Mouse (Mus musculus): ENCODE results near the gene Cnot4. TPM values are rescaled to one million over a fixed set of nuclear protein-coding genes. Genes with fewer than 3 reads are reported as not detected.

The Cnot4 gene
- polyA plus RNA-seq, 1 experiment from 2014 or later = 15.1 TPM

DNA sequence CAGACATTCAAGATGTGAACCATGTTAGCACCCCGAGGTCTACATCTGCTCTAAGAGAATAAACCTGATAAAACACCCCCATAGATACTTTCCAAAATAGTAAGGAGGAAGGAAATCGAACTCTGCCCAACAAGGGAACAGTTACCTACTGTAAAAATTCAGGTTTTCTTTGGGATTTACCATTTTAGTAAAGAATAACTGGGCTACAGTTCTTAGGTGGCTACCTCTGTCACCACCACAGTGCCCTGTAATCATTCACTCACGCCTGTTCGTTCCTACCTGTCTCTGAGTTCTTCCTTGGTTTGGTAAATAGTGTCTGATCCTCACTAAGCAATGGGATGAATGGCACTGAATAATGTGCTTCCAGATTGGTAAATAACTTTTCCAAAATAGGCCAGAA is 102.7 kb downstream of the Cnot4 start:
- H3K9me3 ChIP-seq (replicated peaks) = no peaks in the 10 kb centered on the region
- H3K27me3 ChIP-seq (replicated peaks) = no peaks in the 10 kb centered on the region
- no peak overlapping the region for H3K4me3 ChIP-seq
- no peak for ATAC-seq
- WGBS (ENCODE audit: insufficient replicate concordance) = 88% methylated on average over 4 of the region's 4 CpGs
- no peak overlapping the region for H3K4me2 ChIP-seq
- peaks cover 13% of the 10 kb centered on the region for H3K4me1 ChIP-seq
- peaks cover 4% of the 10 kb centered on the region; the same call in 1 of the 2 replicates for H3K36me3 ChIP-seq
- H3K27ac ChIP-seq = no peak overlapping the region
- no peak overlapping the region for H3K9ac ChIP-seq

DNA sequence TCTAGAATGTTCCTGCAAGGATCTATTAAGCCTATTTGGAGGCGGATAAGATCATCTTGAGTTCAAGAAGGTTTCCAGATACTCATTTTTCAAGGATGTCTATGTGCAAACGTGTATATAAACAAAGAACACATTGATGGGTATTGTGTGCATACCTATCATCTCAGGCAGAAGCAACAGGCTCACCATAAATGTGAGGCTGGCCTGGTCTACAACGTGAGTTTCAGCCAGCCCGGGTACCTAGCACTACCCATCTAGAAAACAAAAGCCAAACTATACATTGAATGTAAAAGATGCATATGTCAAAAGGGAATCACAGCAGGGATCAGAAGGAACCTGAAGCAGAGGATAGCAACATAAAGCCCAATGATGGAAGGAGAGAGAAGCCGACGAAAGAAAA is 103.3 kb downstream of the Cnot4 start:
- H3K27ac ChIP-seq = no peak overlapping the region
- H3K4me1 ChIP-seq = peaks cover 13% of the 10 kb centered on the region
- 82% methylated on average over 6 of the region's 6 CpGs for WGBS (ENCODE audit: insufficient replicate concordance)
- H3K27me3 ChIP-seq (replicated peaks) = no peaks in the 10 kb centered on the region
- no peak overlapping the region for H3K9ac ChIP-seq
- H3K4me2 ChIP-seq = no peak overlapping the region
- ATAC-seq = no peak
- no peak overlapping the region for H3K4me3 ChIP-seq
- no peaks in the 10 kb centered on the region for H3K9me3 ChIP-seq (replicated peaks)
- H3K36me3 ChIP-seq = 0 out of 2 replicates have a peak, but pooled peaks cover 2% of the 10 kb centered on the region

DNA sequence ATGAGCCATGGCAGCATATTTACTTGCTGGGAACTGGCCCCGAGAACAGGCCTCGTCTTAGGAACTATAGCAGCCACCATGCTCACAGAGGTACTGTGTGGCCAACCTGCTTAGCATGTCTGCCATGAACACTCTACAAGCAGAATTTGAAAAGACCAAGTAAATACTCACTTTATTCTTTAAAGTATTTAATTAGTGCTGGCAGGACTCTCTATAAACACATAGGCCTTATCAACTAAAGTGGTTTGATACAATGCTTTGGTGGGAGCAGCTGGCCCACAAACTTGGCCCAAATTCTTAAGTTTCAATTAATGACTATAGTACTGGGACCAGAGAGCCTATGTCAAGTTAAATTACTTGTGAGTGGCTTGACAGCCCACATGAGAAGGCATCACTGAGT is 105.5 kb downstream of the Cnot4 start:
- Histone ChIP-seq H3K27me3 (replicated peaks) (no peaks in the 10 kb centered on the region), H3K9me3 (replicated peaks) (no peaks in the 10 kb centered on the region), H3K4me3 (no peak overlapping the region), H3K36me3 (peaks cover 12% of the 10 kb centered on the region), H3K4me2 (no peak overlapping the region), H3K9ac (no peak overlapping the region), H3K27ac (no peak overlapping the region), H3K4me1 (peaks cover 12% of the 10 kb centered on the region)
- no peak for ATAC-seq
- WGBS (ENCODE audit: insufficient replicate concordance) = 85% methylated on average over 2 of the region's 2 CpGs

DNA sequence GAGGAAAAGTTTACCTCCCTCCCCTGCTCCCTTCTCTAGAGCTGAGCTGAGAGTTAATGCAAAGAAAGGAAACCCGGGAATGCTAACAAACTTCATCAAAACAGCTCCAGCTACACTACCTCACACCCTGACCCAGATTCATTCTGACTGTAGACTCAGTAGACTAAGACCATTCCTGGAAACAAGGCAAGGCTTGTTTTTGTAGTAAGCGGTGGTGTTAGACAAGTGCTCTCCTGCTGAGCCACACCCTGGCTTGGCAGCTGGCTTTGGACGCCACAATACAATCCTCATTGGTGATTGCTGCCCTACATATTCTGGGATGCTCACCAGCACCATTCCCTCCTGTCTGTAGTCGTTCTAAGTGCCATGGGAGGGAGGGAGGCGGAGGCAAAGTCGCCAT is 106.3 kb downstream of the Cnot4 start:
- 83% methylated on average over 6 of the region's 6 CpGs for WGBS (ENCODE audit: insufficient replicate concordance)
- Histone ChIP-seq H3K4me3 (no peak overlapping the region), H3K4me2 (no peak overlapping the region), H3K36me3 (peaks cover 18% of the 10 kb centered on the region), H3K27me3 (replicated peaks) (no peaks in the 10 kb centered on the region), H3K9me3 (replicated peaks) (no peaks in the 10 kb centered on the region), H3K4me1 (peaks cover 8% of the 10 kb centered on the region), H3K27ac (no peak overlapping the region), H3K9ac (no peak overlapping the region)
- no peak for ATAC-seq

DNA sequence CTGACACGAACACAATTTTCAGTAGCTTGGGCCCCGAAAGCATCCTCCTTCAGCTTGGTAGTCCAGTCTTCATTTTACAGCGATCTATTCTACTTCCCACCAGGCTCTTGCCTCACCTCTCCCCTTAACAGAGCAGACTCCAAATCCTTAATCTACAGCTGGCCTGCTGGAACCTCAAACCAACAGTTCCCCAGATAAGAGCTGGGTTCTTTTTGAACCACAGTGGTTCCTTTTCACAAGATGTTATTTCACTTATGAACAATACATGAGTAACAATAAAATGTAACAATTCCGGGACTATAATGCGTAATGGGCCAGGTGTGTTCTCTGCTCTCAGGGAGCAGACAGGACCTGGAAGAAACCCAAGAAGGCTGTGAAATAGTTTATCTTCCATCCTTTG is 116.9 kb downstream of the Cnot4 start:
- no peaks in the 10 kb centered on the region for H3K9me3 ChIP-seq (replicated peaks)
- no peaks in the 10 kb centered on the region for H3K27me3 ChIP-seq (replicated peaks)
- no peak overlapping the region for H3K4me2 ChIP-seq
- H3K4me1 ChIP-seq = no peaks in the 10 kb centered on the region
- whole genome bisulfite sequencing (ENCODE audit: insufficient replicate concordance) = 74% methylated on average over 5 of the region's 5 CpGs
- no peak overlapping the region for H3K9ac ChIP-seq
- H3K4me3 ChIP-seq = no peak overlapping the region
- H3K36me3 ChIP-seq = peaks cover 7% of the 10 kb centered on the region; the same call in 1 of the 2 replicates
- H3K27ac ChIP-seq = no peak overlapping the region
- no peak for ATAC-seq

DNA sequence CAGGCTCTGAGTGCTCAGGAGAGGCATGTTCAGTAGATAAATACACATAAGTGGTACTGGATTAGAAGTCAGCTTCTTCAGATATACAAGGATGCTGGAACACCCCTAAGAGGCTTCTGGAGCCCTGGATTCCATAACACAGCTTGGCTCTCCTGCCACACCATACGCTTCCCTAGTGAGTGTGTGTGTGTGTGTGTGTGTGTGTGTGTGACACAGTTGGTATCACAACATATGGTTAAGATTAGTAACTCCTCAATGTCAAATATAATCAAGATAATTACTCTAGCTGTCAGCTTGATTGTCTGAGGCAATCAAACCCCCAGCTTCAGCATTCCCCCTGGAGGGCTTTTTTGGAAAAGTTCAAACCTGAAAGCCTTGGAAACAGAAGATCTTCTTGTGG is 121.6 kb downstream of the Cnot4 start:
- H3K4me2 ChIP-seq = no peak overlapping the region
- no peak overlapping the region for H3K4me3 ChIP-seq
- H3K27ac ChIP-seq = no peak overlapping the region
- no peaks in the 10 kb centered on the region for H3K4me1 ChIP-seq
- no peaks in the 10 kb centered on the region for H3K27me3 ChIP-seq (replicated peaks)
- no peaks in the 10 kb centered on the region for H3K36me3 ChIP-seq
- no peak for ATAC-seq
- no peaks in the 10 kb centered on the region for H3K9me3 ChIP-seq (replicated peaks)
- no peak overlapping the region for H3K9ac ChIP-seq
- WGBS (ENCODE audit: insufficient replicate concordance) = 77% methylated on average over 1 of the region's 1 CpGs

DNA sequence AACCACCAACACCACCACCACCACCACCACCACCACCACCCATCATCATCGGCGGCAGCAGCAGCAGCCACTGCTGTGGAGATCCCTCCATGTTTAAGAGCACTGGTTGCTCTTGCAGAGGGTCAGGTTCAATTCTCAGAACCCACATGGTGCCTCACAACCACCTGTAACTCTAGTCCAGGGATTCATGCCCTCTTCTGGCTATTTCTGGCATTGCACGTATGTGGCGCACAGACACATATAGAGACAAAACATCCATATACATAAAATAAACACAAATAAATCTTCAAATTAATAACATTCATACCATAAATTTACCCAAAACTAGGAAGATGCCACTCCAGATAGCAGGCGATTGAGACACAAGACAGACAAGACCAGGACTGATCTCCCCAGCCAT is 122.8 kb downstream of the Cnot4 start:
- H3K27me3 ChIP-seq (replicated peaks) = no peaks in the 10 kb centered on the region
- no peaks in the 10 kb centered on the region for H3K9me3 ChIP-seq (replicated peaks)
- H3K9ac ChIP-seq = no peak overlapping the region
- no peak overlapping the region for H3K4me2 ChIP-seq
- H3K4me3 ChIP-seq = no peak overlapping the region
- H3K4me1 ChIP-seq = no peaks in the 10 kb centered on the region
- no peak for ATAC-seq
- WGBS (ENCODE audit: insufficient replicate concordance) = 88% methylated on average over 5 of the region's 5 CpGs
- H3K27ac ChIP-seq = no peak overlapping the region
- no peaks in the 10 kb centered on the region for H3K36me3 ChIP-seq

DNA sequence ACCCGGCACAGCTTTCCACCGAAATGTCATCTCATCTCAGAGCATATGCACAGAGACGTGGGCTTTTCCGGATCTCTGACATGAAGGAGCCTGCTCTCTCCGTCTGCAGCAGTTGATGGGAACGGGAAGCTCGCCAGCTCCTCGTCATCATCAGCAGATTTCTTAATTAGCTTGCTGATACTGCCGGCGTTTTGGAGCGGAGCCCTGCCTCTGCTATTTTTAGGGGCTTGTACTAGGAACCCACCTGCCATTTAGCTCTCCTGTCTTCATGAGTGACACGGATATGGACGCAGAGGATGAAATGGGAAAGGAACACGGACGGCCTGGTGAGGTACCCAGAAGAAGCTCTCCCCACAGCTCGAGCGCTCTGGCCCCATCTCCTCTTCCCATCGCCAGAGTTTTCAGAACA is 131.3 kb downstream of the Cnot4 start:
- H3K9ac ChIP-seq = no peak overlapping the region
- no peak for ATAC-seq
- H3K4me3 ChIP-seq = no peak overlapping the region
- 76% methylated on average over 18 of the region's 18 CpGs for WGBS (ENCODE audit: insufficient replicate concordance)
- no peaks in the 10 kb centered on the region for H3K36me3 ChIP-seq
- no peak overlapping the region for H3K27ac ChIP-seq
- H3K9me3 ChIP-seq (replicated peaks) = no peaks in the 10 kb centered on the region
- H3K4me2 ChIP-seq = no peak overlapping the region
- no peaks in the 10 kb centered on the region; the same call in 1 of the 2 replicates for H3K27me3 ChIP-seq (replicated peaks)
- no peaks in the 10 kb centered on the region for H3K4me1 ChIP-seq

DNA sequence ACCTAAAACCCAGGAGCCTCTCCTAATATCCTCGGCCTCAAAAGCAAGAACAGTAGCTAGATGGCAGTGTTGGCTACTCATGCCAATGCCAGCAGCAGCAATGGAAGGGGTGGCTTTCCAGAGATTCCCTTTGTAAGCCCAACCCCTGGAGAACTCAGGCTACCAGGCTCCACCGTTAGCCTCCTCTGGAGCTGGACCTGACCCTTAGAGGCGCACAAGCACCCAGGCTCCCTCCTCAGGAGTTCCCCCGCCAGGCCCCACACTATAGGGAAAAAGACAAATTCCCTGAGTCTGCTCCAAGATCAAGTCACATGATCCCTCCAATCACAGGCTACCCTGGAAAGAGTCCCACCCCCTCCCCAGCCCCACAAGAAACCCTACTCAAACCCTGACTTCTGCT is 134.4 kb downstream of the Cnot4 start:
- Histone ChIP-seq H3K27me3 (replicated peaks) (peaks cover 13% of the 10 kb centered on the region; the same call in 1 of the 2 replicates), H3K4me3 (no peak overlapping the region), H3K9me3 (replicated peaks) (no peaks in the 10 kb centered on the region), H3K9ac (no peak overlapping the region), H3K27ac (no peak overlapping the region), H3K36me3 (no peaks in the 10 kb centered on the region), H3K4me2 (no peak overlapping the region), H3K4me1 (peaks cover 8% of the 10 kb centered on the region)
- 17% methylated on average over 4 of the region's 4 CpGs for WGBS (ENCODE audit: insufficient replicate concordance)
- ATAC-seq = no peak

DNA sequence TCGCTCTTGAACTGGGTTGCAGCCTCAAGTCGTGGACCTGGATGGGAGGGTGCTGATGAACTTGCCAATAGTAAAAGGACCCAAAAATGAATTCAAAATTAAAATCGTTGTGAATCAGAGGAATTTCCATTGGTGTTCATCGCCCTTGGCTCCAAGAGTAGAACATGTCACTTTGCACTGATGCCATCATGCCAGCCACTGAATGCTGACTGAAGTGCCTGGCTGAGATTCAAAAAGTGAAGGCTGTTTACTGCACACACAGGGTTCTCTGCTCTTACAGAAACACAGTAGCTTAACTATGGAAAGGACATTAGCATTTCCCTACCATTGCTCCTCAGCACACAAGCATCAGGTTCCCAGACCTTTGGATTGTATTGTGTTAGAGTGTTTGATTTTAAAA is 137.0 kb downstream of the Cnot4 start:
- no peak for ATAC-seq
- 65% methylated on average over 4 of the region's 4 CpGs for WGBS (ENCODE audit: insufficient replicate concordance)

DNA sequence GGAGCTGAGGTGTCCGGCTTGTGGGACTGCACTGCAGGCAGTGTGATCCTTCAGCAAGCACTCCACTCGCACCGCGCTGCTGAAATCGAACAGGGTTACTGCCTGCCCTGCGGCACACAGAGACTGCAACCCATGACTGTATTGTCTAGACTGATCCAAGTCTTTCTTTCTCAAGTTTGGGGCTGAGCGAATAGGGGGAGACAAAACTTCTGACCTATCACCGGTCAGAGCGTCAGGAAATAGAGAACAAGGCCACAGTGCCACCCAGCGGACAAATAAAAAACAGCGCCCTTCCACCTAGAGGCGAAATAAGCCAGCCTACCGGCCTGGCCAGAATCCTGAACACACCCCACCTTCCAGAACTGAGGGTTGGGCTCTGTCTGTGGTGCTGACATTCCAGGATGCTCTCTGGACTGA is 138.3 kb downstream of the Cnot4 start:
- H3K27ac ChIP-seq = no peak overlapping the region
- H3K27me3 ChIP-seq (replicated peaks) = peaks cover 16% of the 10 kb centered on the region; the same call in 1 of the 2 replicates
- H3K4me1 ChIP-seq = peaks cover 8% of the 10 kb centered on the region
- 8% methylated on average over 13 of the region's 13 CpGs for WGBS (ENCODE audit: insufficient replicate concordance)
- no peak overlapping the region for H3K9ac ChIP-seq
- peak overlapping the region; percentile 34; the same call in 1 of the 2 replicates for H3K4me3 ChIP-seq
- H3K9me3 ChIP-seq (replicated peaks) = no peaks in the 10 kb centered on the region
- H3K4me2 ChIP-seq = peak overlapping the region; percentile 69
- no peaks in the 10 kb centered on the region for H3K36me3 ChIP-seq
- ATAC-seq = peak; percentile 62

More for the DNA sequence above, 137.0 kb downstream of the Cnot4 start:
- Histone ChIP-seq H3K27ac (no peak overlapping the region), H3K9me3 (replicated peaks) (no peaks in the 10 kb centered on the region), H3K27me3 (replicated peaks) (peaks cover 16% of the 10 kb centered on the region; the same call in 1 of the 2 replicates), H3K4me2 (no peak overlapping the region), H3K4me3 (no peak overlapping the region), H3K36me3 (no peaks in the 10 kb centered on the region), H3K9ac (no peak overlapping the region), H3K4me1 (peaks cover 8% of the 10 kb centered on the region)

DNA sequence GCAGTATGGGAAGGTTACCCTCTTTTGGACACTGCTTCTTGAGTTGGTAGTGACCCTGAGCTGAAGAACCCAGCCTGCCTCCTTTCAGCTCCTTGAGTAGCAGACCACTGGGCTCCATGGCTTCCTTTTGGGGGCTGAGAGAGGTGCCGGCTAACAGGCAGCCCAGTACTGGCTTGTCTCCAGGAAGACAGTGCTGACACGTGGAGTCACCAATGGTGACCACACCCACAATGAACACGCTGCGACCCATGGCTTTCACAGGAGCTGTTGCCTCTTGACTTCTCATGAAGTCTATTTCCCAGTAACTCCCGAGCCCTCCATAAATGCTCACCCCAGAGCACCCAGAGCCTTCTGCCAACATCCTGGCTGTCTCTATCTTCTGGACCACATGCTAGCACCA is 138.8 kb downstream of the Cnot4 start:
- H3K4me3 ChIP-seq = peak overlapping the region; percentile 34; the same call in 1 of the 2 replicates
- H3K4me2 ChIP-seq = peak overlapping the region; percentile 69
- peak; percentile 49; the same call in 1 of the 2 replicates for ATAC-seq

DNA sequence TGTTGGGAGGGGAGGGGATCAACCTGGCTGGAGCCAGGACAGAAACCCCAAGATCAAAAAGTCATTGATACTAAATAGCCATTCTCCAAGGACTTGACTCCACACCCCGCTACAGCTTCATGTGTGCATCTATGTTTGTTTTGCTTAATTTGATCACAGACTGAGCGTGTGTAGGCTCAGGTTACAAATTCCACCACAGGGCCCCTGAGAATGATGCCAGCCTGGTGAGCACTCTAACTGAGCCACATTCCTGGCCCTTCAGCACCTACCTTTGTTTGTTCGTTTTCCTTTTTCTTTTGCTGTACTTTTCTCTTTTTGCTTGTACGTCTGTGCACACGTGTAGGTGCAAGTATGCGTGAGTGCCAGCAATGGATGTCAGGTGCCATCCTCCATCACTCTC is 144.3 kb downstream of the Cnot4 start:
- H3K4me2 ChIP-seq = no peak overlapping the region
- WGBS (ENCODE audit: insufficient replicate concordance) = 75% methylated on average over 6 of the region's 6 CpGs
- no peak overlapping the region for H3K27ac ChIP-seq
- H3K9ac ChIP-seq = no peak overlapping the region
- no peak overlapping the region for H3K4me3 ChIP-seq
- ATAC-seq = no peak
- H3K9me3 ChIP-seq (replicated peaks) = no peaks in the 10 kb centered on the region
- peaks cover 12% of the 10 kb centered on the region; the same call in 1 of the 2 replicates for H3K27me3 ChIP-seq (replicated peaks)
- no peaks in the 10 kb centered on the region for H3K36me3 ChIP-seq
- peaks cover 18% of the 10 kb centered on the region for H3K4me1 ChIP-seq

More for the DNA sequence above, 138.8 kb downstream of the Cnot4 start:
- H3K27me3 ChIP-seq (replicated peaks) = peaks cover 16% of the 10 kb centered on the region; the same call in 1 of the 2 replicates
- no peak overlapping the region for H3K9ac ChIP-seq
- no peaks in the 10 kb centered on the region for H3K9me3 ChIP-seq (replicated peaks)
- 25% methylated on average over 5 of the region's 5 CpGs for WGBS (ENCODE audit: insufficient replicate concordance)
- no peak overlapping the region for H3K27ac ChIP-seq
- H3K4me1 ChIP-seq = peaks cover 8% of the 10 kb centered on the region
- H3K36me3 ChIP-seq = no peaks in the 10 kb centered on the region
